Mouse (Mus musculus) kidney, adult 2 months (tissue): ENCODE measurements at regions not wholly inside any gene's neighbourhood (a gene's known extent, or its start where the extent isn't known, plus 50 kb on each side); places are given as distances from the start of the nearest gene placed in this dataset.

Experiments used
- CTCF ChIP-seq: fragments of 200-500 bp; conservative IDR thresholded peaks from 2 replicates; pipeline ENCODE4 v1.5.1; 2011; ENCODE audit warnings: low read depth, mild to moderate bottlenecking, control low read depth, low read length, moderate library complexity, mixed read lengths; ENCODE audit not compliant: insufficient read depth, insufficient read length
- POLR2A ChIP-seq: fragments of 200-500 bp; IDR thresholded peaks from one replicate; pipeline ENCODE4 v1.6.1; 2011; ENCODE audit warnings: low read depth, low read length, control low read depth

DNA sequence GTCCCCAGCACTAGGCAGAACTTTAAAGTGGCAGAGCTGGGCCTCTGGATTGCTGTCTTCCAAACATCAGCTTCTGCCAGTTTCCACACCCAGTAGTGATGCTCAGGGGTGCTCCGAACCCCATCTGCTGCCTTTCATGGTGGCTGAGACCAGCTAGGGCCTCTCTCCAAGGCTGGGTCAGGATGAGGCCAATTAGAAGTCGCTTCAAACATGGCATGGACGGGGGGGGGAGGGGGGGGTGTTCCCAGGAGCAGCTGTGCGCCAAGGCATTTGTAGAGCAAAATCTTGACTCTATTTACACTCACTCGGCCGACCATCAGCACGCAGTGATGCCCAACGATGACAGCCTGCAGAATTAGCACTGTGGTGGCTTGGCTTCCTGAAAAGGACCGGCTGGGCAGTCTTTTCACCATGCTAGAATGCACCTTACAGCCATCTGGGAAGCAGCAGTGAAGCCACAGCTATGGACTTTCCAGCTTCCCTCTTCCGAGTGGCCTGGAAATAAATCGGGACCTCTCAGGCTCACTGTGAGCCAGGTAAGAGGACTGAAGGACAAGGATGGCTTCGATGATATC, 73.7 kb upstream of the Msx1 start:
- no peak for TF ChIP-seq CTCF
- no peak for TF ChIP-seq POLR2A
